Mouse (Mus musculus) myocyte (in vitro differentiated cells): ENCODE measurements around the gene Pmp22. TPM values are rescaled to one million over a fixed set of nuclear protein-coding genes. Genes with fewer than 3 reads are reported as not detected.

Source experiments
- H3K27me3 ChIP-seq: one replicate; pipeline ENCODE4 v1.6.1; 2011; ENCODE audit not compliant: control insufficient read depth, insufficient read depth, insufficient read length
- H3K36me3 ChIP-seq: one replicate; pipeline ENCODE4 v1.6.1; 2011; ENCODE audit not compliant: control insufficient read depth, insufficient read depth
- H3K4me2 ChIP-seq: one replicate; pipeline ENCODE4 v1.6.1; 2011; ENCODE audit warnings: low read depth, control low read depth
- H3K4me3 ChIP-seq: one replicate; pipeline ENCODE4 v1.5.1; 2011; ENCODE audit warnings: mild to moderate bottlenecking, control low read depth, moderate library complexity
- H3K79me2 ChIP-seq: one replicate; pipeline ENCODE4 v1.6.1; 2011; ENCODE audit not compliant: control insufficient read depth, insufficient read depth
- H3ac ChIP-seq: one replicate; pipeline ENCODE4 v1.6.1; 2011; ENCODE audit not compliant: control insufficient read depth, insufficient read length
- CEBPB ChIP-seq: IDR thresholded peaks from 2 replicates; pipeline ENCODE4 v1.6.1; 2011; ENCODE audit warnings: mild to moderate bottlenecking, moderate library complexity; ENCODE audit not compliant: poor library complexity, insufficient read depth, severe bottlenecking
- E2F4 ChIP-seq: IDR thresholded peaks from one replicate; pipeline ENCODE4 v1.6.1; 2011; ENCODE audit warnings: mild to moderate bottlenecking, control low read depth, moderate library complexity; ENCODE audit not compliant: insufficient read depth
- MAX ChIP-seq: IDR thresholded peaks from one replicate; pipeline ENCODE4 v1.6.1; 2011; ENCODE audit warnings: low read depth, mild to moderate bottlenecking, control low read depth
- MYOD1 ChIP-seq, 3 experiments: IDR thresholded peaks; one replicate each; pipeline ENCODE4 v1.6.1; 2011; ENCODE audit warnings: control low read depth in 2 of 3, low read depth in 2 of 3, mild to moderate bottlenecking in 2 of 3, moderate library complexity in 1 of 3; ENCODE audit not compliant: insufficient read length in 2 of 3, control insufficient read depth in 1 of 3
- MYOG ChIP-seq, 3 experiments: IDR thresholded peaks; one replicate each; pipeline ENCODE4 v1.6.1; 2011; ENCODE audit warnings: control low read depth in 2 of 3, low read depth in 2 of 3, mild to moderate bottlenecking in 2 of 3; ENCODE audit not compliant: insufficient read length in 2 of 3, control insufficient read depth in 1 of 3, insufficient read depth in 1 of 3
- POLR2A ChIP-seq: IDR thresholded peaks from one replicate; pipeline ENCODE4 v1.6.1; 2011; ENCODE audit warnings: low read depth, mild to moderate bottlenecking, control low read depth, moderate library complexity; ENCODE audit not compliant: insufficient read length
- POLR2AphosphoS2 ChIP-seq: IDR thresholded peaks from one replicate; pipeline ENCODE4 v1.6.1; 2011; ENCODE audit warnings: low read depth, control low read depth; ENCODE audit not compliant: insufficient read length
- REST ChIP-seq: IDR thresholded peaks from one replicate; pipeline ENCODE4 v1.6.1; 2011; ENCODE audit warnings: mild to moderate bottlenecking, control low read depth, moderate library complexity; ENCODE audit not compliant: insufficient read depth, insufficient read length
- SRF ChIP-seq: IDR thresholded peaks from one replicate; pipeline ENCODE4 v1.6.1; 2011; ENCODE audit warnings: low read depth; ENCODE audit not compliant: control insufficient read depth, insufficient read length
- TCF12 ChIP-seq: IDR thresholded peaks from one replicate; pipeline ENCODE4 v1.6.1; 2011; ENCODE audit warnings: mild to moderate bottlenecking, control low read depth; ENCODE audit not compliant: poor library complexity, insufficient read depth, severe bottlenecking
- TCF3 ChIP-seq: IDR thresholded peaks from one replicate; pipeline ENCODE4 v1.6.1; 2011; ENCODE audit warnings: low read depth, control low read depth; ENCODE audit not compliant: insufficient read length
- USF1 ChIP-seq: IDR thresholded peaks from one replicate; pipeline ENCODE4 v1.6.1; 2011; ENCODE audit warnings: low read depth, mild to moderate bottlenecking, control low read depth, moderate library complexity
- polyA plus RNA-seq: library from polyadenylated mRNA; unstranded; fragments of >200 nt; fragmentation: generic; extraction: Trizol; gene quantifications from one replicate; pipeline ENCODE4 v1.2.1, GENCODE M21; 2012; ENCODE audit warnings: missing spikeins

Pmp22 gene
- polyA plus RNA-seq, 1 experiment: 74.6 TPM

DNA sequence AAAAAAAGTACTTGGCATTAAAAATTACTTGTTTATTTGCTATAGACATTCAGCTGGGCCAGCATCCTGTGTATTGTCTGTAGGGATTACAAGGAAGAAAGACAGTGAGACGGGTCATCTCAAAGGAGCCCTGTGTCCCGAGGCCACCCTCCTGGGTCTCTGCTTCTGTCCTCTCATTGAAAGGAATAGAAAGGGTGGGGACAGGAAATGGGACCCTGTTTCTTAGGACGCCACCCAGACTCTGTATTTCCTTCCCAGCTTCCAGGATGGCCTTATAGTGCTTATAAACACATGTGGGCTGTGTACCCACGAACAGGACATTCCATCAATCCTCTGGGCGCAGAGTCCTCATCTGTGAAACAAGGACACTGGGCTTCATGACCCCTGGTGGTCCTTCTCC lies 36.5 kb upstream of the Pmp22 start:
- no peak overlapping the region for H3K4me3 ChIP-seq
- H3K4me2 ChIP-seq: no peak overlapping the region
- H3K36me3 ChIP-seq: no peaks in the 10 kb centered on the region
- TF ChIP-seq E2F4 (no peak), TCF12 (no peak), POLR2A (no peak), TCF3 (no peak), USF1 (no peak), MYOD1 (IDR thresholded peaks at IDR 0.05; ENCODE audit: control insufficient read depth in 1 of 3, insufficient read length in 2 of 3, low read depth in 2 of 3) (no peak), MYOG (IDR thresholded peaks at IDR 0.05; ENCODE audit: control insufficient read depth in 1 of 3, insufficient read depth in 1 of 3, insufficient read length in 2 of 3, low read depth in 2 of 3) (no peak), CEBPB (no peak), MAX (no peak), POLR2AphosphoS2 (no peak), SRF (no peak), REST (no peak)
- no peaks in the 10 kb centered on the region for H3K27me3 ChIP-seq
- no peak overlapping the region for H3ac ChIP-seq
- no peaks in the 10 kb centered on the region for H3K79me2 ChIP-seq

DNA sequence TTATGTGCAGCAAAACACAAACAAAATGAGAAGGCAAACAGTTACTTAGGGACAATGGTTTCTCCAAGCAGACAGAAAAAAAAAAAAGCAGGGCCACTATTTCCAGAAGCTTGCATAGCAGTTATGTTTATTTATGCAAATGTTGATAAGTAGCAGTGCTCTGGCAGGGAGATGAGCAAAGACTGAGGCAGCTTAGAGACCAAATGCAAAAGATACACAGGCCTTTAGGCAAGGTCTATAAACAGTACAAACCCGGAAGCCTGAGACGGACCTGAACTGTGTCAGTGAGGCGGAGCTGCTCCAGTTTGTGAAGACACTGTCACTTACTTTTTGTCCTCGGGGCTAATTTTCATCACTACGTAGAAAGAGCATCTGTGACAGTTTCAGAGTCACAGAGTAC lies 35.2 kb upstream of the Pmp22 start:
- Histone ChIP-seq H3ac (no peak overlapping the region), H3K36me3 (no peaks in the 10 kb centered on the region), H3K4me2 (no peak overlapping the region), H3K4me3 (no peak overlapping the region), H3K27me3 (no peaks in the 10 kb centered on the region), H3K79me2 (no peaks in the 10 kb centered on the region)
- TF ChIP-seq USF1 (no peak), CEBPB (no peak), MYOD1 (IDR thresholded peaks at IDR 0.05; ENCODE audit: control insufficient read depth in 1 of 3, insufficient read length in 2 of 3, low read depth in 2 of 3) (no peak), REST (no peak), SRF (no peak), E2F4 (no peak), POLR2A (no peak), MYOG (IDR thresholded peaks at IDR 0.05; ENCODE audit: control insufficient read depth in 1 of 3, insufficient read depth in 1 of 3, insufficient read length in 2 of 3, low read depth in 2 of 3) (no peak), TCF12 (no peak), MAX (no peak), TCF3 (no peak), POLR2AphosphoS2 (no peak)

DNA sequence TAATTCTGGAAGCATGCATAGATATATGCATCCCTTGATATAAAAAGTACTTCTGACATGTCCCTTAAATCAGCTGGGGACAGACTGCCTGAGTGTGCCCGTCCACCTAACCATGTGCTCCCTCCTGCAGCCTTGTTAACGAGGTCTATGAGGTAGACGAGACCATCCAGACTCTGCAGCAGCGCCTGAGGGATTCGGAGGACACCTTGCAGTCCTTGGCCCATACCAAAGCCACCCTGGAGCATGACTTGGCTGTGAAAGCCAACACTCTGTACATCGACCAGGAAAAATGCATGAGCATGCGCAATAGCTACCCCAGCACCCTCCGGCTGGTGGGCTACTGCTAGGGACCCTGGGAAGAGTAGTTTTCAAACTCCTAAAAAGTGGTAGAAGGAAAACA lies 34.3 kb upstream of the Pmp22 start:
- Histone ChIP-seq H3K36me3 (no peaks in the 10 kb centered on the region), H3K4me3 (no peak overlapping the region), H3K27me3 (no peaks in the 10 kb centered on the region), H3ac (no peak overlapping the region), H3K4me2 (no peak overlapping the region), H3K79me2 (no peaks in the 10 kb centered on the region)
- TF ChIP-seq USF1 (no peak), MAX (no peak)

DNA sequence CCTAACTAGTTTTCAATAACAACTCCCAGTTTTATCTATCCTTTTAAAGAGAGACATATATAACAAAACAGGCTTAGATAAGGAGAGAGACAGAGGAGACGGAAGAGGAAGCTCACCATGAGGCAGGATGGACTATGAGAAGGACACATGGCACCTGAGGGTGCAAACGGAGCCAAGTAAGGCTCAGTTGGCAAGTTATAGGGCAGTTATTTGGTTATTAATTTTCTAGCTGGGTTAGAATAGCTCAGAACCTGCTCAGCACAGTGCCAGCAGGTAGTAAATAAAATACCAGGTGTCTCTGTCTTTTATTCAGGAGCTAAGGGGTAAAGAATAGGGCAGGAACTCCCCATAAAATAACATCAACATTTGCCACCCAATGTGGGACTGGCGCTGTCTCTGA lies 30.8 kb upstream of the Pmp22 start:
- H3ac ChIP-seq: no peak overlapping the region
- no peaks in the 10 kb centered on the region for H3K36me3 ChIP-seq
- H3K4me2 ChIP-seq: no peak overlapping the region
- H3K79me2 ChIP-seq: no peaks in the 10 kb centered on the region
- H3K4me3 ChIP-seq: no peak overlapping the region
- H3K27me3 ChIP-seq: no peaks in the 10 kb centered on the region
- TF ChIP-seq MAX: no peak
- no peak for TF ChIP-seq TCF12
- no peak for TF ChIP-seq REST
- no peak for TF ChIP-seq CEBPB
- no peak for TF ChIP-seq SRF
- no peak for TF ChIP-seq USF1
- TF ChIP-seq POLR2AphosphoS2: no peak
- no peak for TF ChIP-seq E2F4
- no peak for TF ChIP-seq MYOG (IDR thresholded peaks at IDR 0.05; ENCODE audit: control insufficient read depth in 1 of 3, insufficient read depth in 1 of 3, insufficient read length in 2 of 3, low read depth in 2 of 3)
- no peak for TF ChIP-seq TCF3
- TF ChIP-seq POLR2A: no peak
- no peak for TF ChIP-seq MYOD1 (IDR thresholded peaks at IDR 0.05; ENCODE audit: control insufficient read depth in 1 of 3, insufficient read length in 2 of 3, low read depth in 2 of 3)

DNA sequence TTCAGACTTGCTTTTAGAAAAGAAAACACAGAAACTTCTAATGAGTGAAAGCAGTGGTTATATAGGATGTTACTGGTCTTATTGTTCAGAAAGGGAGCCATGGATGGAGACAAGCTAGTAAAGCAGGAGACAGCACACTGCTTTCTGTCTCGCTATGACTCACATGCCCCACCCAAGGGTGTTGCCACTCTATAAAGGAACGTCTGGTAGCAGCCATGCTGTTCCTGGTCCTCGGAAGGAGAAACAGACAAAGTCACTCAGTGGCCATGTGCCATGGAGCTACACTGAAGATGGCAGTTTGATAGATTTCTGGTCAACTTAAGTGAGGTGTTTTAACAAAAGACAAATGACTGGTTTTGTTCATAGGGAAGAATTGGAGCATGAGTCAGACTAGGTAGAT lies 29.4 kb upstream of the Pmp22 start:
- TF ChIP-seq MYOG (IDR thresholded peaks at IDR 0.05; ENCODE audit: control insufficient read depth in 1 of 3, insufficient read depth in 1 of 3, insufficient read length in 2 of 3, low read depth in 2 of 3) (no peak), TCF12 (no peak), SRF (no peak), POLR2A (no peak), TCF3 (no peak), MAX (peak; percentile 35), E2F4 (no peak)
- Histone ChIP-seq H3ac (no peak overlapping the region), H3K36me3 (no peaks in the 10 kb centered on the region), H3K27me3 (no peaks in the 10 kb centered on the region), H3K79me2 (no peaks in the 10 kb centered on the region), H3K4me3 (no peak overlapping the region), H3K4me2 (peak overlapping the region; percentile 12)
